Mouse (Mus musculus): ENCODE measurements around the gene Gprc5b.

DNA sequence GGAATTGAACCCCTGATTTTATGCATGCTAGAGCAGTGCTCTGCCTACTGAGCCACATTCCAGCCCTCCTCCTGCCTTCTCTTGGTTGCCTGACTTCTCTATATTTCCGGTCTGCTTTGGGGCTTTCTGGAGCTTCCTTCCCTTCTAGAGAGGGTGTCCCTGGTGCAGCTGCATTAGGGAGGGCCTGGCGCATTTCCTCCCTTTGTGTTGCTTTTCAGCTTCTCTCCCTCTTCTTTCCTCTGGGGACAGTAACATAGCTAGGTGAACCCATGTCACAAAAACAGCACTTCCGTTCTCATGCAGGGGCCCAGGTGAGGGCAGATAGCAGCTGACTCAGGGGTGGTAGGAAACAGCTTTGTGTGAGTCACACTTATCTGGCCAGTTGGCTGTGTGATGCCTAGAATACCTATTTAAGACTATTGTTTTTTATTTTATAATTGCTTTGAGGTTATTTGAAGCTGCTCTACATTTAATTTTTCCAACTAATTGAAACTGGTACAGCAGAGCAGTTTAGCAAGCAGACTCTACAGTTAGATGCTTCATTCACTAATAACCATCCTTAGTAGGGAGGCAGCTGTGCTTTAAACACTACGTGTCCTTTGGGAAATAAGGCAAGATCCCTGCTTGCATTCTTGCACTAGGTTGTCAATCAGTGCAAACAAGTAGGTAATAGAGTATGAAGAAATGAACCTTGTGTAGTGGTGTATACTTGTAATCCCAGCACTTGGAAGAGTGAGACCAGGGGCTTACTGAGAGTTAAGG lies 72.4 kb downstream of the Gprc5b start:
- no peak for TF ChIP-seq CTCF (conservative IDR thresholded peaks at IDR 0.05; ENCODE audit: insufficient read depth, insufficient read length, low read depth, low read length)
- TF ChIP-seq POLR2A (IDR thresholded peaks at IDR 0.05; ENCODE audit: low read depth, low read length) = no peak
